Mouse (Mus musculus) ovary, postnatal 36 days (tissue): ENCODE data around the gene Abcf3.

ENCODE experiments used
- DNase-seq: peaks from one replicate; pipeline ENCODE4 v3.0.0; 2022; ENCODE audit warnings: low spot score, mixed read lengths

The Abcf3 gene

DNA sequence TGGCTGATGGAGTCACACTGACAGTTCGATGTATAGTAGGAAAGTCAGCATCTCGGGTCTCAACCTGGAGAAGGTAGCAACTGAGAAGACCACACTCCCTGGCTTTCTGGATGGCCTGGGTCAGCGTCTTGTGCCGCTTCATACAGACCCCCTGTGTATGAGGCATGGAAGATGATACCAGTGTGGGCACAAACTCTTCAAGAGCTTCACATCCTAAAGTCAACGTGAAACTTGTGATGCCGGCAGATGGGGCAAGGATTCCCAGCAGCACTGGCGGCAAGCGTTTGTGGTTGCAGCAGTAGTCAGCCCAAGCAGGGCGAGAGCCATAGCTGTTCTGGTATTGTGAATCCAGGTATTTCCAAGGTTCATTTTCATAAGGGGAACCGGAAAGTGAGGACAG, 2.7 kb upstream of the Abcf3 start:
- DNase-seq = no peak

DNA sequence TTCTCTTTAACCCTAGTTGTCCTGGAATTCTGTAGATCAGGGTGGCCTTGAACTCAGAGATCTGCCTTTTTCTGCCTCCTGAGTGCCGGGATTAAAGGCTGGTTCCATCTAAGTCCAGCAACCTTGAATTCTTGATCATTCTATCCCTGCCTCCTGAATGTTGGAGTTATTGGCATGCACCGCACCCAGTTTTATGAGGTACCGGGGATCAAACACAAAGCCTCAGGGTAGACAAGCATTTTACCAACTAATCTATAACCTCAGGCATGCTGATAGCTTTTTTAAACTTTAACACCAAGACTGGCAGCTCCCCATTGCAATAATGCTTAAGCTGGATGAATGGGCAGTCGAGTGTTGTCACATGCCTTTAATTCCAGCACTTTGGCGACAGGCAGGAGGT, 954 bp upstream of the Abcf3 start:
- no peak for DNase-seq

DNA sequence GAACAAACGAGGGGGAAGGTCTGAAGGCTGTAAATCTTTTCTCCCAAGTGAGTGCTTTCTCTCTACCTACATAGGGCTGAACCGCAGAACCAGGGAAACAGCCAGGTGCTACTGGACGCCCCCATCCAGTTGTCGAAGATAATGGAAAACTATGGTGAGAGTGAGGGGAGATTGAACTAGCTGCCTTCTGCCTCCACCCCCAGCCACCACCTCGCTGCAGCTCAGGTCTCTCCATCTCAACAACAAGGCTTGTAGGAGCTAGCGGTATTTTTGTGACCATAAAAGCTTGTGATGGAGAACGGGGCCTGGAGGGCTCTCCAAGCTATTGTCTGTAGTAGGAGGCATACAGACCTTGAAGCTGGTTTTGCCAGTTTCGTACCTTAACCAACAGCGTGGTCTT, 784 bp downstream of the Abcf3 start:
- DNase-seq = no peak

DNA sequence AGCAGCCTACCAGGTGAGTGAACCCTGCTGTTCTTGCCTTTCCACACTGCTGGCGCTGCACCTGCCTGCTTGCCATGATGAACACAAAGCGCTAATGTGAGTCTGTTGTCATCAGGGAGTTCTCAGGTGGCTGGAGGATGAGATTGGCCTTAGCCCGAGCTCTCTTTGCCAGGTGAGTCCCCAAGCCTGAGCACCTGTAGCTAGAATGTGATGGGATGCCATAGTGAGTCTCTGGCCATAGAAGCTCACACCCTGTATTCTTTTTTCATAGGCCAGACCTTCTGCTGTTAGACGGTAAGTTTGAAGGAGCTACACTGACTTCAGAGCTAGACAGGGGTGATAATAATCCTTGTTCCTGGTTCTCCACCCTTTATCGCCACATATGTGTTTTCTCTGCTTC, 3.3 kb downstream of the Abcf3 start:
- DNase-seq = no peak

DNA sequence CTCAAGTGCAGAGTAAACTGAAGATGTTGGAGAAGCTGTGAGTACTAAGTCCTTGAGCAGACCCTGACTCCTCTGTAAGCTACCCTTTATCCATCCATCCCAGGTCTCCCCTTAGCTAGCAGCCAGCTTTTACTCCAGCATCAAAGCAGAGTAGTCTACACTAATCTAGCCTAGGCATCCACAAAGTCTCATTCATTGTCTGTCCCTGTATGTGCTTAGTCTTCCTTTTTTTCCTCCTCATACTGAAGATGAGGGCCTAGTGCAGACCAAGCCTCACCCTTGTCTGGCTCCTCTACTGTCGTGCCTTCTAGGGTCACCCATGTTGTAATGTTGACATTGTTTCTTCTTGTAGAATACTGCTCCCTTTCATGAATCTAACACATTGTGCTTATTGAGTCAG, 4.2 kb downstream of the Abcf3 start:
- no peak for DNase-seq

DNA sequence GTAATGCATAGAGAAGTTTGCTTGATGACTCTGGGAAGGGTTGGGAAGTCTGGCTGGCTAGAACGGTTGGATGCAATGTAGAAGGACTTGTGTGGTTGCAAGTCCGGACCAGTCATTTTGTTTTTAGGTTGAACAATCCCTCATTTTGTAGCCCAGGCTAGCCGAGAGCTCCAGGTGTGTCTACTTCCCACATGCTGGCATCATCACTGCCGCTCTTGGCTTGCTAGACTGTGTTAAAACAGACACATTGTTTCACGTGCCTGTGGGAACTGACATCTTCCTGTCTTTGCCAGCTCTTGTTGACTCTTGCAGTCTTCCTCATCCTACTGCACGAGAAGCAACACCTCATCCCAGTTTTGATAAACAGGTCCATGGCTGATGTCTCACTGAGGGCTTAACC, 6.6 kb downstream of the Abcf3 start:
- DNase-seq = no peak

DNA sequence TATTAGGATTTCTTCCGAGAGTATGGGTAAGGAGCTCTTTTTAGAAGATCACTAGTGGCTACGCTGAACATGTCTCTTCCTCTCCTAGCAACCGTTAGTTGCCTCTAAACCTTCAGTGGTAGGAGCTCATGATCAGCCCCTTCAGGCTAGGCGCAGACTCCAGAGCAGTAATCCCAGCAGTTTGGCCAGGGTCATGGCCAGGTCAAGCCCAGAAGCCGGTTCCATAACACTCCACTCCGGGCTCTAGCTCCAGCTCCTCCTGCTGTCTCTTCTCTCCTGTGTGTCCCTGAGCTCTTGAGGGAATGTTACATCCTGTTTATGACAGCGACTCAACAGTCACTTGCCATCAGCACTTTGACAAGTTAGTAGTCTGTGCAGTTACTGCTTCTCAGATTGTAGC, 9.0 kb downstream of the Abcf3 start:
- DNase-seq = no peak

DNA sequence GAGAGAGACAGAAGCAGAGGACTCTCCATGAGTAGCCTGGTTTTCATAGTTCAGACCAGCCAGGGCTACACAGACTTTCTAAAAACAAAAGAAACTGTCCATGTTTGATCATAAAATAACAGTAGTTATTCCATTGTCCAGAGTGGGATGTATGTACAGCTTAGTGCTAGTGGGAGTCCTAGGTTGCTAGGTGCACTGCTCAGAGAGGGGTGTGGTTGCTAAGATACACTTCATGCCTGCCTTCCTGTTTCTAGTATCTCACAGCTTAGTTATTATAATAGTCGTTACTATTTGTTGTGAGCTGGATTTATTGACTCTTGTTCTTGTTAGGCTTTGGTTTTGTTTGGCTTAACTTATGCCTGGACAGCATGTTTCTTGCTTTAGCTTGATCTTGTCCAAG, 16.7 kb downstream of the Abcf3 start:
- no peak for DNase-seq

DNA sequence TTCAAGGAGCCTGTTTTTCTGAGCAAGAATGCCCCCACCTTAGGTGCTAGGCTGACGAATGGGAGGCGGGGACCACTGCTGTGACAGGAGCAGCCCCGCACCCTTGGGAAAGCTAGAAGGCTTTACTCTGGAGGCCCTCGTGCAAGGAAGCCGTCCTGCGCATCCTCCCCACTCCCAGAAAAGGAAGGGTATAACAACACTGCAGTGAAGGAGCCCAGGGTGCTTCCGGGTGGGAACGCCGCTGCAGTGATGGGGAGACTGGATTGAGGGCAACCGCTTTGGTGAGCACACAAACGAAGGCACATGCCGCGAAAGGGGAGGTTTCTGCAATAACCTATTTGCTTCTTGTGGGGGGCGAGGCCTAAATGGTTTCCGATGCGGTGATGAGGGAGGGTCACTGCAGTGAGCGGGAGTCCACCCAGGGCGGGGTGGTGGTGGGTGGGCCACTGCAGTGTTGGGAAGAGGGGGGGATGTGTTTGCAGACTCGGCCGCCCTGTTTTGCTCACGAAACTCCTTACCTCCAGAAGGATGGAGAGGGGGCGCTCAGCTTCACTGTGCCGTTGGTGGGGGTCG, 41.1 kb downstream of the Abcf3 start, which contains the start of gene Vwa5b2:
Gene Vwa5b2, plus strand, starts transcription at position 106 of the 573 bp plus-strand sequence.
- DNase-seq = no peak

DNA sequence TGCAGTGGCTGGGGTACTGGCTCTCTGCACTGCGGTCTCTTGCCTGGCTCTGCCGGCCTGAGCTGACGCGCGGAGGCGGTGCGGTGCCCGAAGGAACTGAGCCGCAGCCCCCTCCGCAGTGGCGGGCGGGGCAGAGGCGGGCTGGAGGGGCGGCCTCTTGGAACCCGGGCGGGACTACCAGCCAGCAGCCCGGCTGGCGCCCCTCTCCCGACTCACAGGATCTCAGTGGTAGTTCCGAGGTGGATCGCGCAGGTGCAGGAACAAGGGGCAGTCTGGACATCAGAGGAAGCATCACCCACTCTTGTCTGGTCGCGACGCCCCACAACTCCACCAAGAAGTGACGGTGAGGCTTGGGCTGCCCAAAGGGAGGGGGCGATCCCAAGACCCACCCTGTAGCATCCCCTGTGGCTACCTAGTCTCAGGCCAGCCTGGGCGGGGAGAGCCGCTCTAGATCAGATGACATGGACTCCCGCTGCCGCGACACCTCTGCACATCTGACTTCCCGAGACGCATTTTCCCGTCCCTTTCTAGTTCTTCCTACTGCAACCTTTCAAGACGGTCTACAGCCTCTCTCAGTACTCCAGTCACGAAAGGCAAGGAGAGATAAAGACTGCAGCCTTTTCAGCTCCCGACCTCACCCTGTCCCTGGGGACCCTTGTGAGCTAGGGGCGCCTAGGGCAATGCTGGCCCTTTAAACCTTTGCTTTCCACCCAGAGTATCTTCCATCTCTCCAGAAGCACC, 41.7 kb downstream of the Abcf3 start:
- DNase-seq = peak; percentile 33

DNA sequence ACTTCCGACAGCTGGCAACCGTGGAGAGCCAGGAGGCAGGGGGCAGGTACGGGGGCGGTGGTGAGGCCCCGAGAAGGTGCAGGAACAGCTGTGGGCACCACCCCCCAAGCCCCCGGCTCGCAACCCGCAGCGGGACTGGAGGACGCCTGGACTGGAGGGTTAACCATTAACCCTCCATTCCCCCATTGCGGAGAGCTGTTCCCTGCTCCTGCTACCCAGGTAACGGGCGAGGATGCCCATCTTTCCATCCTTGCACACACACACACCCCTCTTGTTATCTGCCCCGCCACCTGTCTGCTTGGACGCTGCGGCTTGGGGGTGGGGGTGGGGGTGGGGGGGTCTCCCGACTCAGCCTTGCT, 42.3 kb downstream of the Abcf3 start:
- no peak for DNase-seq

DNA sequence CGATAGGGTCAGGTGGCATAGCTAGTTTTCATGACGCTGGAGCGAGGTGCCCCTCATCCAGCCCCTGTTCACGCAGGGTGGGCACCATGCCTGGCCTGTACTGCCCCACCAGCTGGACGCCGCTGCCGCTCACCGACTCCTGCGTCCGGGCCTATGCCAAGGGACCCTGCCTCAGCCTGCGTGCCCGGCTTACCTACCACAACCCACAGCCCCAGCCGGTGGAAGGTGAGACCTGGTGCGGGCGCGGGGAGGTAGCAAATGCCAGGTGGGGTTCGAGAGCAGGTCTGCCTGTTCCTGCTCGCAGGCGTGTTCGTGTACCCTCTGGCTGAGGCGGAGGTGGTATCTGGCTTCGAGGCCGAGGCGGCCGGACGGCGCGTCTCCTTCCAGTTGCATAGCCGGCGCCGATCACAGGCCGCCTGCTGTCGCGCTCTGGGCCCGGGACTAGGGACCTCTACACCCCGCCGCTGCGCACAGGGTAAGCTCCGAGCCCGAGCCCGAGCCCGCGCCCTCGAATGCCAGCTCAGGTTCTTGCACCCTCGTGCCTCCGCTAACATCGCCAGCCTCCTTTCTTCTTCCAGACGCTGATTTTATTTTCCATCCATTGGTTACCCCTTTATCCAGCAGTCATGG, 42.8 kb downstream of the Abcf3 start:
- DNase-seq = no peak

DNA sequence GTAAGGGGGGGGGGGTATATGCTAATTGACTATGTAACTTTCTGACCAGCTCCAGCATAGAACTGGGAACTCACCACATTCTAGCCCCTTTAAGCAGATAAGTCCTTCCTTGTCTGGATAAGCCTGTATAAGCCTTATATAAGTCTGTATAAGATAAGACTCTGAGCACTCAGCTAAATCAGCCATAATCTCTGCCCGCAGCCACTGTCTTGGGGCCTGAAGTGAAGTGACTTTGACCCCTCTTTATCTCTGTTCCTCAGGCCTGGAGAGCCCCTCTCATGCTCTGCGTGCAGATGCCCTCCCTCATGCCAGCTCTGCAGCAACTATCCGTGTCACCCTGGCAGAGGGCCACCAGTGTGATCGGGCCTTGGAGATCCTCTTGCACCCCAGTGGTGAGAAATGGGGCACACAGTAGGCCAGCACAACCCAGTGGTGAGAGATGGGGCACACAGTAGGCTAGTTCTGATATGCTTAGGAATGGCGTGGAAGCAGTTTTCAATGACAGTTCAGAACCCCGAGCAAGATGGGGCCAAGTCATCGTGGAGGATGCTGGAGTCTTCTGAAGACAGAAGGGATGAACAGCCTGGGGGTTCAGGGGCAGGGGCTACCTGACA, 46.8 kb downstream of the Abcf3 start:
- no peak for DNase-seq

DNA sequence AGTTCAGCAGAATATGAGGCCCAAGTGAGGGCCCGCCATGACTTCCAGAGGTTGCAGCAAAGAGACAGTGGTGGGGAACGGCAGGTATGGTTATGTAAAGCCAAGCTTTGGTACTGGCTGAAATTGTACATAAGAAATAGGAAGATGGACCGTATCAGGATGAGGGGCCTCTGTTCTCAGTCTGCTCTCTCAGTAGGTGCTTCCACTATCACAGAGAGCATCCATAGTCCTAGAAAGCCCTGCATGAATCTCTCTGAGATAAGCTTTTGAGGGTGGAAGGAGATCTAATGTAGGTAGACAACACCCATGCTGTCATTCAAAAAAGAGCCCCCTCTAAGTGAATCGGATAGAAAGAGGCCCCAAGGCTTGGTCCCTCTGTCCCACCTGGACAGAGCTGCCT, 47.4 kb downstream of the Abcf3 start:
- DNase-seq = no peak

DNA sequence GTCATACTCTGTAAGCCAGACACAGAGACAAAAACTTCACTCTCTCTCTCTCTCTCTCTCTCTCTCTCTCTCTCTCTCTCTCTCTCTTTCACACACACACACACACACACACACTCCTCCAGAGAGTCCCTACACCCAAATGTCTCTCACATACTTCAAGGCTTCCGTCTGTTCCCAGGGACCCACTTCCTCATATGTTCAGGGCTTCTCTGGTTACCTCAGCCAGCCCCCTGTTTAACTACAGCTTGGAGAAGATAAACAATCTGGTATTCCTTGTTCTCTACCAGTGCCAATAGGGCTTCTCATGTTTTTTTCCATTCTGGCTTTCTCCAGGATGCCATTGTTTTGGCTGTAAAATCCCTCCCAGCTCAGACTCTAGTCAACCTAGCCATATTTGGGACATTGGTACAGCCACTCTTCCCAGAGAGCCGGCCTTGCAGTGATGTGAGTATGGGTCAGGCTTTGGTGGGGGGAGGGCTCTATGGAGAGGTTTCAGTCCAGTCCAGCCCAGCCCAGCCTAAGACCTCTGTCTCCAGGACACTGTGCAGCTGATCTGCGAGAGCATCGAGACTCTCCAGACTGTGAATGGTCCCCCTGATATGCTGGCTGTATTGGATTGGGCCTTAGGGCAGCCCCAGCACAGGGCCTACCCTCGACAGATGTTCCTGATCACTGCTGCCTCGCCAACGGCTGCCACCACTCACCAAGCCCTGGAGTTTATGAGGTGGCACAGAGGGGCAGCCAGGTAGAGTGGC, 48.5 kb downstream of the Abcf3 start:
- DNase-seq = no peak

DNA sequence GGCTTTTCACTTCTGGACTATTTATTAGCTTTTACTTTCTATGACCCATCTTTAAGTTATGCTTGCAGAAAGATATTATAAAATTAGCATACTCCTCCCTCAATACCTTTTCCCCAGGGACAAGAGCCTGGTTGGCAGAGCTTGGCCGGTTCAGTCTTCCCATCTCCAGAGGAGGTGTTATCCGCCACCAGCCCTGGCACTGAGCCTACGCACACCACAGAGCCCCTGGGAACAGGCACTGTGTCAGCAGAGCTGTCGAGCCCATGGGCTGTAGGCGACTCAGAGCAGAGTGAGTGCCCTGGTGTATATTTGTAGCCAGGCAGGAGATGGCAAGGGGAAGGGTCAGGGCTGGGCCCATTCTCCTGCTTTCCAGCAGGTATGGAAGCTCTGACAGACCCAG, 52.1 kb downstream of the Abcf3 start:
- DNase-seq = no peak

DNA sequence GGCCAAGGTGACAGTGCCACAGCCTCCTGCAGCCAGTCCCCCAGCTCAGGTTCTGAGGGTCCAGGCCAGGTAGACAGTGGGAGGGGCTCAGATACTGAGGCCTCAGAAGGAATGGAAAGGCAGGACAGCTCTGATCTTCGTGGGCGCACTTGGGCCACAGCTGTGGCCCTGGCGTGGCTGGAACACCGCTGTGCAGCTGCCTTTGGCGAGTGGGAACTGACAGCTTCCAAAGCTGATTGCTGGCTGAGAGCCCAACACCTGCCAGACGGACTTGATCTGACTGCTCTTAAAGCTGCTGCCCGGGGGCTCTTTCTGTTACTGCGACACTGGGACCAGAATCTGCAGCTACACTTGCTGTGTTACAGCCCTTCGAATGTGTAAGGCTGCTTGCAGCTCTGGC, 56.3 kb downstream of the Abcf3 start:
- no peak for DNase-seq

DNA sequence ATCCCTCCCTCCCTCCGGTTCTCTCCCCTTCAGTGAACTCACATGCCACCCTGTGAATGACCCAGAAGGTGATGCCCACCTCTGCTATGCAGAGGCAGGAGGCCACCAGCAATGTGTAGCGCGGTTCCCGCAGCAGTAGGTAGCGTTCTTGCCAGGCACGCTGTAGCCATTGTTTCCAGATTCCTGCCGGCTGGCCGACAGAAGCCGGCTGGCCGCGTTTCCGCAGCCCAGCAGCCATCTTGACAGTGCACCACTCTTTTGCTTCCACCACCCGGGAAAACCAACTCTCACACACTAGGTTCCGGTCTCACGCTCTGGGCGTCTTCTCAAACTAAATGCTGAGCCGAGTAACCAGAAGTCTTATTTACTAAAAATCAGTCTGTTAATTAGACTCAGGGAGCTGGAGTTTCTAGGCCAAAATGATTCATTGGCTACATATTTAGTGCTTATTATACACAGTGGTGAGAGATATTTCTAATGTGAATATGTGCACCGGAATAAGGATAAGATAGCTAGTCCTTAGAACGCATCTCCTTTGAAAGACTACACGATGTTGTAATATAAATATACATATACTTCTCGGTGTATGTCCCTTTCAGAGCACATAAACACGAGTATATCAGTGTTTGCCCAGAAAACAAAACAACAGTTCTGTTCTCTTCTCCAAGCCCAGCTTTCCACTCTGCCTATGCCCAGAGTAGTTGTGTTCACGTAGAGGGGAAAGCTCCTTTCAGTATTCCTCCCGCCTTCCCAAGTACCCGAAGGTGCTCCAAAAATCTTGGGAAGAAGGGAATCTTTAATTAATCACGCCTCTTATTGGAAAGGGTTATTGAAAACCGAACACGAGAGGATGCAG, 62.4 kb downstream of the Abcf3 start:
- DNase-seq = peak; percentile 76
